Mouse (Mus musculus) adrenal gland, postnatal 14 days (tissue): ENCODE measurements at regions not wholly inside any gene's neighbourhood (a gene's known extent, or its start where the extent isn't known, plus 50 kb on each side); places are given as distances from the start of the nearest gene placed in this dataset.

Experiments used
- DNase-seq: peaks from one replicate; pipeline ENCODE4 v3.0.0; 2021; ENCODE audit warnings: mixed read lengths

- no peak for DNase-seq
These were observed 777.0 kb downstream of the Slc4a3 start for GRCm38 (mm10) chr1:76322943-76323559.

- no peak for DNase-seq
These were observed 777.5 kb downstream of the Slc4a3 start for GRCm38 (mm10) chr1:76323592-76323991.

GRCm38 (mm10) chr1:76336011-76336410 is 789.9 kb downstream of the Slc4a3 start:
- DNase-seq: no peak

GRCm38 (mm10) chr1:76362106-76362505 is 816.0 kb downstream of the Slc4a3 start:
- no peak for DNase-seq

GRCm38 (mm10) chr1:76373931-76374330 is 827.9 kb downstream of the Slc4a3 start:
- peak; percentile 18 for DNase-seq

GRCm38 (mm10) chr1:76378154-76378553 is 832.1 kb downstream of the Slc4a3 start:
- DNase-seq: no peak

GRCm38 (mm10) chr1:76392536-76392935 is 846.5 kb downstream of the Slc4a3 start:
- DNase-seq: no peak

- DNase-seq: no peak
These were observed 848.0 kb downstream of the Slc4a3 start for GRCm38 (mm10) chr1:76394038-76394437.

GRCm38 (mm10) chr1:76402854-76403253 is 856.8 kb downstream of the Slc4a3 start:
- DNase-seq: no peak

GRCm38 (mm10) chr1:76404003-76404402 is 857.9 kb downstream of the Slc4a3 start:
- no peak for DNase-seq

GRCm38 (mm10) chr1:76410813-76411212 is 864.7 kb downstream of the Slc4a3 start:
- DNase-seq: no peak

- DNase-seq: no peak
These were observed 874.5 kb downstream of the Slc4a3 start for GRCm38 (mm10) chr1:76420525-76420924.

- DNase-seq: no peak
These were observed 881.4 kb downstream of the Slc4a3 start for GRCm38 (mm10) chr1:76427439-76427838.

GRCm38 (mm10) chr1:76430041-76430610 is 884.1 kb downstream of the Slc4a3 start:
- DNase-seq: no peak

GRCm38 (mm10) chr1:76433481-76433941 is 887.4 kb downstream of the Slc4a3 start:
- no peak for DNase-seq

- DNase-seq: peak; percentile 72
These were observed 904.6 kb downstream of the Slc4a3 start for GRCm38 (mm10) chr1:76450539-76451214.

GRCm38 (mm10) chr1:76453160-76453710 is 907.2 kb downstream of the Slc4a3 start:
- no peak for DNase-seq

GRCm38 (mm10) chr1:76466562-76466961 is 920.5 kb downstream of the Slc4a3 start:
- no peak for DNase-seq

GRCm38 (mm10) chr1:76484193-76484592 is 938.1 kb downstream of the Slc4a3 start:
- DNase-seq: no peak

GRCm38 (mm10) chr1:76487481-76487880 is 941.4 kb downstream of the Slc4a3 start:
- DNase-seq: no peak

GRCm38 (mm10) chr1:76489681-76490492 is 943.8 kb downstream of the Slc4a3 start:
- DNase-seq: no peak

GRCm38 (mm10) chr1:76490719-76491118 is 944.7 kb downstream of the Slc4a3 start:
- DNase-seq: peak; percentile 21
